Mouse (Mus musculus) stomach, postnatal 0 days (tissue): ENCODE results near the gene Med10. TPM values are rescaled to one million over a fixed set of nuclear protein-coding genes. Genes with fewer than 3 reads are reported as not detected.

ENCODE experiments used
- ATAC-seq: fragments of 200-750 bp; cut with Nextera tagmentation; 2 replicates; pipeline ENCODE4 v1.8.0; 2017; ENCODE audit not compliant: low FRiP score, low TSS enrichment
- DNase-seq: peaks from one replicate; pipeline ENCODE4 v3.0.0-alpha.2; 2016; ENCODE audit warnings: low spot score
- H3K27ac ChIP-seq: fragments of 300-500 bp; sonication (generic); replicated peaks from 2 replicates; pipeline ENCODE4 v1.5.1; 2014; ENCODE audit warnings: mild to moderate bottlenecking, control low read depth
- H3K27me3 ChIP-seq: fragments of 300-500 bp; sonication (generic); 2 replicates; pipeline ENCODE4 v1.6.1; 2014; ENCODE audit warnings: low read length; ENCODE audit not compliant: control insufficient read depth, insufficient read depth
- H3K36me3 ChIP-seq: fragments of 300-500 bp; sonication (generic); 2 replicates; pipeline ENCODE4 v1.6.1; 2014; ENCODE audit warnings: low read length, mixed read lengths; ENCODE audit not compliant: control insufficient read depth, insufficient read depth
- H3K4me1 ChIP-seq: fragments of 300-500 bp; sonication (generic); replicated peaks from 2 replicates; pipeline ENCODE4 v1.6.1; 2014; ENCODE audit warnings: antibody characterized with exemption; ENCODE audit not compliant: control insufficient read depth, insufficient read depth
- H3K4me2 ChIP-seq: fragments of 300-500 bp; sonication (generic); replicated peaks from 2 replicates; pipeline ENCODE4 v1.6.1; 2014; ENCODE audit warnings: low read depth, mild to moderate bottlenecking, control low read depth, moderate library complexity
- H3K4me3 ChIP-seq: fragments of 300-500 bp; sonication (generic); 2 replicates; pipeline ENCODE4 v1.5.1; 2014; ENCODE audit warnings: low read depth, low read length, control low read depth
- H3K9ac ChIP-seq: fragments of 300-500 bp; sonication (generic); 2 replicates; pipeline ENCODE4 v1.6.1; 2014; ENCODE audit warnings: mild to moderate bottlenecking, low read length, control low read depth, mixed read lengths
- H3K9me3 ChIP-seq: fragments of 300-500 bp; sonication (generic); 2 replicates; pipeline ENCODE4 v1.6.1; 2016; ENCODE audit warnings: low read length; ENCODE audit not compliant: control insufficient read depth
- CTCF ChIP-seq: IDR thresholded peaks from 2 replicates; pipeline ENCODE4 v1.5.1; 2016; ENCODE audit warnings: antibody characterized with exemption, low read depth, mild to moderate bottlenecking, moderate library complexity
- EP300 ChIP-seq: optimal IDR thresholded peaks from 2 replicates; pipeline ENCODE3; 2016; ENCODE audit warnings: antibody characterized with exemption
- WGBS: fragments of 180-500 bp; shearing (Covaris S2); extraction: QIAGEN DNeasy Blood & Tissue Kit; methylation state at CpG from one replicate; pipeline ENCODE4 v1.1.7; 2014; 5-methylcytosine and 5-hydroxymethylcytosine counted together
- polyA plus RNA-seq: library from polyadenylated mRNA; unstranded; fragments of >200 nt; fragmentation: Nextera tagmentation; extraction: Ambion mirVana; gene quantifications from 2 replicates; pipeline ENCODE4 v1.2.1, GENCODE M21; 2015

The Med10 gene
- polyA plus RNA-seq, 1 experiment from 2014 or later = 102 TPM

DNA sequence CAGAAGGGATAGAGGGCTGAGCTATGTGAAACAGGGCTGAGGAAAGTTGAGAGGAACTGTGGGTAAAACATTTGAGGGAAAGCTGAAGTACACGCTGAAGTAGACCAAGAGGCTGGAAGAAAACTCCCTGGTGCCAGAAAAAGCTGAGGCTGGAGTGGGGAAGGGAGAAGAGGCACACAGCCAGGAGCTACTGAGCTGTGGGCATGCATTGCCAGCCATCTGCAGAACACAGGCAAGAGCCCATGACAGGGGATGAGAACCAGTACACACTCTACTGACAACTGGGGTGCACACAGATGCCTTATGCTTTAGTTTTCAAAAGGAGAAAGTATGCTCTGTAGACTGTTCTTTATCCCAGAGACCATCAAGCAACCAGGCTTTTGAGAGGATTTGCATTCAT, 43.4 kb downstream of the Med10 start:
- no peak overlapping the region for H3K27ac ChIP-seq
- TF ChIP-seq EP300 (no peak), CTCF (no peak)
- H3K9ac ChIP-seq = no peak overlapping the region
- DNase-seq (no peak), ATAC-seq (no peak)
- 69% methylated on average over 1 of the region's 1 CpGs for WGBS
- no peaks in the 10 kb centered on the region for H3K9me3 ChIP-seq
- no peak overlapping the region for H3K4me3 ChIP-seq
- H3K4me2 ChIP-seq = no peak overlapping the region
- H3K36me3 ChIP-seq = no peaks in the 10 kb centered on the region
- H3K4me1 ChIP-seq = no peaks in the 10 kb centered on the region
- no peaks in the 10 kb centered on the region for H3K27me3 ChIP-seq

GRCm38 (mm10) chr13:69849579-69849978, 47.4 kb downstream of the Med10 start:
- WGBS = 95% methylated on average over 1 of the region's 1 CpGs
- TF ChIP-seq CTCF (no peak), EP300 (no peak)

GRCm38 (mm10) chr13:69852313-69852712, 50.1 kb downstream of the Med10 start:
- Histone ChIP-seq H3K4me1 (no peaks in the 10 kb centered on the region), H3K27me3 (no peaks in the 10 kb centered on the region), H3K4me3 (no peak overlapping the region), H3K9ac (no peak overlapping the region), H3K27ac (no peak overlapping the region), H3K4me2 (no peak overlapping the region), H3K9me3 (no peaks in the 10 kb centered on the region), H3K36me3 (no peaks in the 10 kb centered on the region)
- WGBS = 56% methylated on average over 5 of the region's 5 CpGs
- DNase-seq (peak; percentile 46), ATAC-seq (no peak)
- TF ChIP-seq CTCF = no peak

More at GRCm38 (mm10) chr13:69849579-69849978, 47.4 kb downstream of the Med10 start:
- Histone ChIP-seq H3K9me3 (no peaks in the 10 kb centered on the region), H3K9ac (no peak overlapping the region), H3K4me3 (no peak overlapping the region), H3K4me1 (no peaks in the 10 kb centered on the region), H3K27ac (no peak overlapping the region), H3K27me3 (no peaks in the 10 kb centered on the region), H3K4me2 (no peak overlapping the region), H3K36me3 (no peaks in the 10 kb centered on the region)
- no peak for ATAC-seq
- DNase-seq = no peak

DNA sequence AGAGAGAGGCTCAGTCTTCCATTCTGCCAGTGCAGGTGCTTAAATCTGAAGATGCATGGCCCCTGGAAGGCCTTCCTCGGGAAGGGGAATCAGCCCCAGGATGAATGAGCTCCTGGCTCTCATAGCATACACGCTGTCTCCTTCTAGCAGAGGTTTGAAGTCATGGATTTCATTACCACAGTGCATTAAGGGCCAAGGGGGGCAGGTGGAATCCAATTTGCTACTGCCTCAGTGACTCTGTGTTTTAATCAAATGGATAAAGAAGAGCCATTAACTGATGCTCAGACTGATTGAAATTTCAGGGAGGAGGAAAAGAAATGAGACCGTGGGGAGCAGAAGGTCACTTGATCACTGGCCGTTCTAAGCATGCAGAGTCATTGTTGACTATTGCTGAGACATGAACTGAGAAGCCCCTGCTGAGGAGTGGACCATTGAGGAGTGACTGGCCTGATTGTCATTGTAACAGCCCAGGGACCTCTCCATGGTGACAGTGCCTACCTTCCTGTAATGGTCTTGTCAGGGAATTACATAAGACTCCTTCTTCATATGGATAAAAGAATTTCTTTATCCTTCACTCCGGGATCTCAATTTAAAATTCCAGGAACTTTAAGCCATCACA, 51.3 kb downstream of the Med10 start:
- Histone ChIP-seq H3K36me3 (no peaks in the 10 kb centered on the region), H3K4me2 (no peak overlapping the region), H3K4me1 (no peaks in the 10 kb centered on the region), H3K9ac (no peak overlapping the region), H3K4me3 (no peak overlapping the region), H3K9me3 (no peaks in the 10 kb centered on the region), H3K27ac (no peak overlapping the region), H3K27me3 (no peaks in the 10 kb centered on the region)
- WGBS = 73% methylated on average over 5 of the region's 5 CpGs
- ATAC-seq (no peak), DNase-seq (no peak)
- TF ChIP-seq EP300 = no peak
- no peak for TF ChIP-seq CTCF

- DNase-seq (no peak), ATAC-seq (no peak)
- no peaks in the 10 kb centered on the region for H3K27me3 ChIP-seq
- no peak overlapping the region for H3K27ac ChIP-seq
- no peaks in the 10 kb centered on the region for H3K4me1 ChIP-seq
- no peaks in the 10 kb centered on the region for H3K36me3 ChIP-seq
- H3K4me3 ChIP-seq = no peak overlapping the region
- no peaks in the 10 kb centered on the region for H3K9me3 ChIP-seq
- no peak overlapping the region for H3K4me2 ChIP-seq
- no peak overlapping the region for H3K9ac ChIP-seq
- no peak for TF ChIP-seq EP300
- no peak for TF ChIP-seq CTCF
- WGBS = 93% methylated on average over 1 of the region's 1 CpGs
Observed at GRCm38 (mm10) chr13:69855941-69856340, 53.7 kb downstream of the Med10 start.

- Histone ChIP-seq H3K4me1 (no peaks in the 10 kb centered on the region), H3K27me3 (no peaks in the 10 kb centered on the region; the same call in 1 of the 2 replicates), H3K36me3 (no peaks in the 10 kb centered on the region), H3K9ac (no peak overlapping the region), H3K9me3 (no peaks in the 10 kb centered on the region), H3K4me3 (no peak overlapping the region), H3K27ac (no peak overlapping the region), H3K4me2 (no peak overlapping the region)
- WGBS = 98% methylated on average over 4 of the region's 4 CpGs
- no peak for TF ChIP-seq EP300
- TF ChIP-seq CTCF = no peak
- ATAC-seq = no peak
- no peak for DNase-seq
Observed at GRCm38 (mm10) chr13:69862276-69862675, 60.1 kb downstream of the Med10 start.
